Mouse (Mus musculus) gastrocnemius, postnatal 4 days (tissue): ENCODE data around the gene Gm32742. TPM values are rescaled to one million over a fixed set of nuclear protein-coding genes. Genes with fewer than 3 reads are reported as not detected.

Experiments
- DNase-seq, 2 experiments: peaks; one replicate each; pipeline ENCODE4 v3.0.0; 2021 to 2022; ENCODE audit warnings: low spot score in 2 of 2, mixed read lengths in 2 of 2
- long read RNA-seq, 2 experiments: library from polyadenylated mRNA; stranded (forward); transcript quantifications; one replicate each; pipeline ENCODE4 v2.0.0; 2021
- total RNA-seq, 2 experiments: library from RNA; stranded (reverse); gene quantifications; 2 replicates each; pipeline ENCODE4 v1.2.3; 2021

The Gm32742 gene
- not detected for total RNA-seq
- long read RNA-seq, experiment 1 = 0 reads
- long read RNA-seq, experiment 2 = 0 reads

- DNase-seq = no peak
Measured at GRCm38 (mm10) chr9:51165312-51166180, at the start of gene Gm32742. Gm32742 (minus strand) TSS chr9:51165517.

DNA sequence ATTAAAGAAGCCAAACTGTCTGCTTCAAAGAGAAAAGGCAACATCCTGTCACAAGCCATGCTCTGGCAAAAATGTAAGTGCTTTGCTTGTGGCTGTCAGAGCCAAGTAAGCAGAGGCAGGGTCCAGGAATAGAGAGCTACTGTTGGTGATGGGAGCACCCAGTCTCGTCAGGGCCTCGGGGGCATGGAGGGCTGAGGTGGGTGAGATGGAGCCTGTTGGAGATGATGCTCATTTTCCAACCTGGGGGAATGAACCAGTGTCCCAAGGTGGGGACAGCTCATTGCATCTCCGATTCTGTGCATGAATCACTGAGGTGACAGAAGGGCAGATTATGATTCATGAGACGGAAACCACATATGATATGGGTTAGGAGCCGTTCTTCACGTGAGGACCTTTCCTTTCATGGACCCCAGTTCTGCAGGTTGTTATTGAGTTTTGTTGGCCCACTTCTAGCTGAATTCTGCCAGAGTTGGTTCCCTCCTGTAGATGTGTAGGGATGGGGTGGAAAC, 48.5 kb upstream of the Gm32742 start:
- DNase-seq = no peak

DNA sequence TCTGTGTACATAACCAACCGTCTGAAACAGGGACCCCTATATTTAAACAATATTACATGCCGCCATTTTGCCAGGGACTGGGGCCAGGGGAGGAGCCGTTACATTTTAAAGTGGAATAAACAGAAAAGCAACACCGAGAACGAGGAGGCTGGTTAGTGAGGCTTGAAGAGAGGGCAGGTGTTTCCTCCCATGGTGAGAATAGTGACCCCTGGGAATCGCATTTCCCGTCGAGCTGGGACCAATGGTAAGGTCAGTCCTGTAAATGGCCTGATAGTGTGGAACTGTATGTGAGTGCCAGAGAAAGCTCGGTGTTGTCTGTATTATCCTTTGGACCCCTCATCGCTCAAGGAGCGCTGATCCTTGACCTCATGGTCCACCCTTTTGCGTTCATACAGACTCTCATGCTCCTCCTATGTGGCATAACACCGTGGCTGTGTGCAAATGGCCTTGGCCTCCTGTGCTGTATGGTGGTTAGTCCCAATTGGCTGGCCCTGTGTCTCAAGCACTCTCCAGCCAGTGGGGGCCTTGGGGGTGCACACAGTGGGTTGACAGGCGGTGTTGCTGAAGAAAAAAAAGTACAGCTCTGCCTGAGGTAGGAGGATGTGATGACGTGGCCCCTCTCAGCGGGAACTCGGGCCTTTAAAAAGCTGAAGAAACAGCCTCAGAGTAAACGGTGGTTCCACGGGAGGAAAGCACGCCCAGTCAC, 47.9 kb upstream of the Gm32742 start, which contains the start of gene Pou2af1:
Pou2af1 (plus strand) TSS at position 686 of the 706 bp plus-strand sequence.
- no peak for DNase-seq

DNA sequence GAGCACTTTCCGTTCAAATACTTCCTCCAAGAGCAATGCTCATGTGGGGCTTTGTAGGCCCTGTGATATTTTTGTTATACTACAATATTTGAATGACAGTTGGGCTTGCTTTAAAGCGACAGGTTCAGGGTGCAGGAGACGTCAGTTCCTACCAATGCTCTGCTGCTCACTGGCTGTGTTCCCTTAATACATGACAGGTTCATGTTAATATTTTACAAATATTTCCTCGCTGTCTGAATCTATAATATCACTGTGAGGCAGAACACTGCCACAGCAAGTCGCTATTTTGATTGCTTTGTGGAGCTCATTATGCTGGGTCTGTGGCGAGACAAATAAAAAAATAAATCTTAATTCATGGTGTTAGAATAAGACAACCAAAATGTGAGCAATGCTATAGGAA, 45.9 kb upstream of the Gm32742 start:
- DNase-seq = no peak

GRCm38 (mm10) chr9:51208974-51209332, 43.6 kb upstream of the Gm32742 start:
- no peak for DNase-seq

DNA sequence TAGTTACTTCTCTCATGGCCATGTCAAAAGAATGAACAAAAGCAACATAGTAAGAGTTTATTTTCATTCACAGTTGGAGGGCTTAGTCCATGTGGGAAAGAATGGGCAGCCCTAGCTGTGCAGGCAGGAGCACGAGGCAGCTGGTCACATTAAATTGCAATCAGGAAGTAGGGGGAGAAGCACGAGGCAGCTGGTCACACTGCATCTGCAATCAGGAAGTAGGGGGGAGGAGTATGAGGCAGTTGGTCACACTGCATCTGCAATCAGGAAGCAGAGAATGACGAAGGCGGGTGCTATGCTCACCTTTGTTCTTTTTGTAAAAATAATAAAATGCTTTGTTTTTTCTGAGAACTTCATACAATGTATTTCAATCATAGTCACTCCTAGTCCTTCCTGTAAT, 29.5 kb upstream of the Gm32742 start:
- no peak for DNase-seq

DNA sequence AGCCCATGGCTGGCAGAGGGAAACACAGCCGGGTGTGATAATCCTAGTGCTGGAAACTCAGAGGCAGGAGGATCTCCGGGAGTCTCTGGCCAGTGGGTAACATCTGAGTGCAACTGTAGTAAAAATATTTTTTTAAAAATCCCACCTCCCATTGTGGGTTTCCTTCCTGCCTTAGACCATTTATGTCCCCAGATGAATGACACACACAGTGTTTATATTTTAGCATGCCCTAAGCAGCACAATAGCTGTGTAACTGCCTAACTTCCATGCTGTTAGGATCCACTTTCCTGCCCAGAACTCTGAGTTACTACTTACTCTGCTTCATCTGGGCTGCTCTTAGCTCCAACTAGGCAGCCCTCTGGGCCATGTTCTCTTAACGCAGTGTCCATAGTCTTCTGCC, 25.3 kb upstream of the Gm32742 start:
- no peak for DNase-seq

GRCm38 (mm10) chr9:51185871-51186270, 20.6 kb upstream of the Gm32742 start:
- no peak for DNase-seq

GRCm38 (mm10) chr9:51185386-51185785, 20.1 kb upstream of the Gm32742 start:
- DNase-seq = no peak

DNA sequence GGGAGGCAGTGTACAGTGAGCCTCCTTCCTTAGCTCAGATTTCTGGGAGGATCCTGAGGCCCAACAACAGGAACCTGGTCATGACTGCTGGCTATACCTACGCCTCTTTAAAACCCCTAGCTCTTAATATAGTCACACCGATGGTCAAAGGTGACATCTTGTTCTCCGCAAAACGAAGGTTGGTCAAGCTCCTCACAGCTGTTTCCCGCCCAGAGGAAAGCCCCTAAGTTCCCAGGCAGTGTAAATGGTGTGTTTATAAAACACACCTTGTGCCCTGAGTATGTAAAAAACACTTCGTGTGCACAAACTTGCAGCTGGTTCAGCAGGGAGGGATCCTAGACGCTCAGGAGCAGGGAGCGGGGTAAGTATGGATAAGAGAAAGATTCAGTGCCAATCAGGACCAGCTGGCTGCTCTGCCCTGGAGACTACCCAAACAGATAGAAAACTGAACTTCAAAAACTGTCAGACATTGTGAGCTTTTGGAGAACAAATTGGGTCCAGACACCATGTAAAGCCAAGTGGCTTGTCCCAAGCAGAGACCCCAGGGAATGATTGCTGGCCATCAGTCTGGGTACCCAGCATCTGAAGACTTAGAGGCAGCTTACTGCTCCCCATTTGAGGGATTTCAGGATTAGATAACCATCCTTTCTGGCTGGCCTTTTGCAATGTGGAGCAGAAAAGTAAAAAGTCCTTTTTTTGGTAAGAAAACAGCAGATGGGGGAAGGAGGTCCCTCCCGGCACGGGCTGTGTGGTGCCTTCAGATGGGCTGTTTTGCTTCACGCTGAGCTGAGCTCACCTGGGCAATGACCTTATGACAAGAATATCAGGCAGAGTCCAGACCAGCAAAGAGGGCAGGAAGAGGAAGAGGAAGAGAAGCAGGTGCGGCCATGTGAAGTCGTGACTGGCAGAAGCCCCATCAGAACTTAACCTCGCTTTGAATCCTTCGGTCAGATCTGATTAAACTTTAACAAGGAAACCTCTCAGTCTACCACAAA, 17.7 kb upstream of the Gm32742 start:
- DNase-seq = no peak

- peak in 1 of 2 experiments; percentile 57 for DNase-seq
Measured at GRCm38 (mm10) chr9:51180621-51181020, 15.3 kb upstream of the Gm32742 start.

GRCm38 (mm10) chr9:51178297-51178696, 13.0 kb upstream of the Gm32742 start:
- no peak for DNase-seq

GRCm38 (mm10) chr9:51175722-51176121, 10.4 kb upstream of the Gm32742 start:
- DNase-seq = no peak

- DNase-seq = no peak
Measured at GRCm38 (mm10) chr9:51174890-51175464, 9.7 kb upstream of the Gm32742 start.

DNA sequence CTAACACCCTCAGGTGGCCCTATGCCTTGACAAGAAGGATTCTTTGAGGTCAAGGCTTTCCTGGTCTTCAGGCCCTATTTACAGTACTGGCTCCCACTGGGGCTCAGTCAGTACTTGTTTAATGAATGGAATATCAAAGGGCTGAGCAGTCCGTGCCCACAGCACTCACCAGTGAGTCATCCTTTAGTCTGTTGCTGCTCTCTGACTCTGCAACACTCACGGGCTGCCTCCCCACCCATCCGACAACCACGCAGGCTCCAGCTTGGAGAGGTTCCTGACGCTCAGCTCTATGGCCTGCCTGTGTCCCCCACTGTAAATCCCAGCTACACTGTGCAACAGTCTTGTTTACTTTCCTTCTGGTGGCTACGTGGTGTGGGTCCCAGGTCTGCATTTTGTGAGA, 5.0 kb upstream of the Gm32742 start:
- DNase-seq = no peak

DNA sequence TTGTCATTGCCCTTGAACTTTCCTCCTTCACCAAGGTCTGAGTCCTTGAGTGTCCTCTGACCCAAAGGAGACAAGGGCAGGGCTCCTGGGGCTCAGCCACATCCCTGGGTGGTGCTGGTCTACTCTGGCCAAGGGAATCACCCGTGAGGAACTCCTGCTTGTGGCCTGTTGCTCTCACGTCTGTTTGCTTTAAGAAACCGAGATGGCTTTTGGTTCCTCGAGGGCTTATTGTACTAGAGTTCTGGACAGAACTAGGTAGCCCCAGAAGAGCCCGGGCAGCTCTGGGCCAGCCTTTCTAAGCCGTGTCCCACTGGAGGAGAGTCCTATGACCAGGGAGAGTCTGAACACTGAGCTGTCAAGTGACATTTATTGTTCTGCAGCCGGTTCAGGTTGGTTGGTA, 3.8 kb upstream of the Gm32742 start:
- no peak for DNase-seq

DNA sequence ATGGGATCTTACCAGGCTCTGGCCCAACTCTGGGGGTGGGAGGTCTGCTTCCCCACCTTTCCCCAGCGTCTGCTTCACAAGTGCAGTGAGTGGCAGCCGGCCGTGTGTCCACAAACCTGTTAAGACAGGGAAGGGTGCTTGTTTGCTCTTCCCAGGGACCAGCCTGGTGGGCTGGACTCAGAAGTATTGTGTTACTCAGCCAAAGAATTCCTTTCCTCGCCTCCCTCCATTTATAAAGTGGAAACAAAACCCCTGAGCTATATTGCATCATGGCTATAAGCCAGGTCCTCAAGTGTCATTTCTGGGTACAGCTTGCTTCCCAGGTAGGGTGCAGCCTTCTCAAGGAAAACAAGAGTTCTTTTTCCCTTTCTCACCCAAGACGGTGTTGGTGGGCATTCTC, 3.4 kb upstream of the Gm32742 start:
- no peak for DNase-seq

GRCm38 (mm10) chr9:51167954-51168353, 2.6 kb upstream of the Gm32742 start:
- DNase-seq = no peak

GRCm38 (mm10) chr9:51163989-51164388, 1.3 kb downstream of the Gm32742 start:
- no peak for DNase-seq

- DNase-seq = peak; percentile 37 to 71
Measured at GRCm38 (mm10) chr9:51161771-51162388, 3.4 kb downstream of the Gm32742 start.
